Mouse (Mus musculus) common myeloid progenitor, adult 5-6 weeks (primary cell): ENCODE results near the gene Hrk. TPM values are rescaled to one million over a fixed set of nuclear protein-coding genes. Genes with fewer than 3 reads are reported as not detected.

Experiments
- ATAC-seq: replicated peaks from 2 replicates; pipeline ENCODE4 v1.8.0; 2016; ENCODE audit warnings: low read depth, mild to moderate bottlenecking, moderate TSS enrichment, inconsistent platforms; ENCODE audit not compliant: poor library complexity, severe bottlenecking
- total RNA-seq: library from RNA; stranded (forward); fragments of 200-1000, 187-1606 nt; gene quantifications from 2 replicates; pipeline ENCODE4 v1.2.3, GENCODE M21; 2017

Hrk gene
- total RNA-seq, 1 experiment from 2014 or later, result not detected

- no peak for ATAC-seq
These were observed 49.6 kb downstream of the Hrk start for GRCm38 (mm10) chr5:118214012-118214411.

- 0 out of 2 replicates have a peak, but pooled peaks have one; percentile 25 for ATAC-seq
These were observed 50.1 kb downstream of the Hrk start for GRCm38 (mm10) chr5:118214418-118215154.

- ATAC-seq, result no peak
These were observed 53.0 kb downstream of the Hrk start for GRCm38 (mm10) chr5:118217410-118217809.

- no peak for ATAC-seq
These were observed 58.8 kb downstream of the Hrk start for GRCm38 (mm10) chr5:118223142-118223757.

GRCm38 (mm10) chr5:118230071-118230611, 65.7 kb downstream of the Hrk start:
- ATAC-seq, result no peak

- no peak for ATAC-seq
These were observed 72.4 kb downstream of the Hrk start for GRCm38 (mm10) chr5:118236891-118237290.

Other genes with a start within 250 kb of the Hrk start
- gene Fbxo21, start 187.9 kb upstream of the Hrk start, total RNA-seq, result 16.1 and 32.3 TPM in 2 replicates
- not detected in 2 replicates for gene Tesc, start 136.9 kb upstream of the Hrk start, total RNA-seq
- 20.0 and 23.7 TPM in 2 replicates for gene Fbxw8, start 9.2 kb upstream of the Hrk start, total RNA-seq
- gene Rnft2, start 80.5 kb downstream of the Hrk start, total RNA-seq, result 0.05 TPM in 1 of 2 replicates, not detected in the other
- 1.8 and 1.9 TPM in 2 replicates for gene 2410131K14Rik, start 80.6 kb downstream of the Hrk start, total RNA-seq